Mouse (Mus musculus) G1E (cell line): Measurements from ENCODE around the gene Chst11. TPM values are rescaled to one million over a fixed set of nuclear protein-coding genes. Genes with fewer than 3 reads are reported as not detected.

Experiments
- ATAC-seq: 2 replicates; pipeline ENCODE4 v1.8.0; 2016; ENCODE audit warnings: mild to moderate bottlenecking; ENCODE audit not compliant: insufficient number of reproducible peaks, poor library complexity, low FRiP score, severe bottlenecking; ENCODE audit errors: extremely low read depth
- DNase-seq: peaks from one replicate; pipeline ENCODE4 v3.0.0; 2012; ENCODE audit warnings: low spot score
- H3K27me3 ChIP-seq: 2 replicates; pipeline ENCODE4 v1.6.1; 2012; ENCODE audit warnings: mild to moderate bottlenecking, low read length, inconsistent platforms; ENCODE audit not compliant: insufficient read depth
- H3K36me3 ChIP-seq: replicated peaks from 2 replicates; pipeline ENCODE3; 2012; ENCODE audit warnings: mild to moderate bottlenecking, inconsistent platforms
- H3K4me1 ChIP-seq: 2 replicates; pipeline ENCODE4 v1.6.1; 2012; ENCODE audit warnings: low read depth, low read length, inconsistent platforms, mixed read lengths; ENCODE audit not compliant: insufficient read depth
- H3K4me3 ChIP-seq: 2 replicates; pipeline ENCODE4 v1.5.1; 2012; ENCODE audit warnings: low read depth, mild to moderate bottlenecking, inconsistent platforms, low read length, moderate library complexity, mixed read lengths
- H3K9me3 ChIP-seq: replicated peaks from 2 replicates; pipeline ENCODE4 v1.6.1; 2012; ENCODE audit warnings: inconsistent platforms
- CTCF ChIP-seq: IDR thresholded peaks from 2 replicates; pipeline ENCODE4 v1.5.1; 2012; ENCODE audit warnings: low read depth, low read length, inconsistent platforms, mixed read lengths
- GATA1 ChIP-seq: IDR thresholded peaks from 2 replicates; pipeline ENCODE4 v1.6.1; 2012; ENCODE audit warnings: borderline replicate concordance, low read length, inconsistent platforms, mixed read lengths
- GATA2 ChIP-seq: IDR thresholded peaks from 2 replicates; pipeline ENCODE4 v1.6.1; 2012; ENCODE audit warnings: low read depth, low read length, inconsistent platforms, borderline replicate concordance
- POLR2AphosphoS5 ChIP-seq: IDR thresholded peaks from 2 replicates; pipeline ENCODE4 v1.6.1; 2012; ENCODE audit warnings: low read depth, low read length, inconsistent platforms; ENCODE audit not compliant: insufficient replicate concordance
- TAL1 ChIP-seq: conservative IDR thresholded peaks from 2 replicates; pipeline ENCODE4 v1.6.1; 2012; ENCODE audit warnings: low read depth, low read length, inconsistent platforms, mixed read lengths
- polyA plus RNA-seq: library from polyadenylated mRNA; stranded (reverse); fragments of >175 nt; gene quantifications from 2 replicates; pipeline ENCODE4 v1.2.3, GENCODE M21; 2012
- total RNA-seq, 2 experiments: library from RNA; stranded (forward) in 1 of 2; stranded (reverse) in 1 of 2; fragments of 200-1000 nt in 1 of 2; fragments of >200 nt in 1 of 2; fragmentation: Nextera tagmentation in 1 of 2; gene quantifications; 2 replicates each; pipeline ENCODE4 v1.2.3; 2014 to 2017

Chst11 gene
- total and polyA plus RNA-seq, 3 experiments, result 15.6 to 44.6 (median 38.2) TPM

DNA sequence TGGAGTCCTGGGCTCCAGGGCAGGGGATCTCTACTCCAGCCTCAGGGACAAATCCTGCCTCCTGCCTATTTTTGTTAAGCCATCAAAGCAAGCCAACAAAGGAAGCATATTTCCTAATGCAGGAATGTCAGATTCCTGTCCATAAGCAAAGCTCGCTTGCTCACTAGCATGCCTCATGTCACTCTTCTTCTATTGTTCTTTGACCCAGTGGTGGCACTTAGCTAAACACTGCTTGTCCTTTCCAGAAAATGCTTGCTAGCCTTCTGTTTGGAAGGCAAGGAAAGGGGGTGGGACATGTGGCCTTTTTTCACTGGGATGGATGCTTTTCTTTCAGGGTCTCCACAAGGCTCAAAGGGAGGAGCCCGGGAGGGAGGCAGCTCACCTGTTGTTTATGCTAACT lies 103.5 kb downstream of the Chst11 start:
- ATAC-seq, result no peak
- no peak overlapping the region for H3K4me3 ChIP-seq
- TF ChIP-seq POLR2AphosphoS5 (no peak), TAL1 (no peak), GATA2 (no peak), GATA1 (no peak), CTCF (no peak)
- no peaks in the 10 kb centered on the region for H3K9me3 ChIP-seq
- DNase-seq, result no peak
- H3K4me1 ChIP-seq, result peaks cover 47% of the 10 kb centered on the region
- H3K27me3 ChIP-seq, result no peaks in the 10 kb centered on the region
- peaks cover 81% of the 10 kb centered on the region for H3K36me3 ChIP-seq

DNA sequence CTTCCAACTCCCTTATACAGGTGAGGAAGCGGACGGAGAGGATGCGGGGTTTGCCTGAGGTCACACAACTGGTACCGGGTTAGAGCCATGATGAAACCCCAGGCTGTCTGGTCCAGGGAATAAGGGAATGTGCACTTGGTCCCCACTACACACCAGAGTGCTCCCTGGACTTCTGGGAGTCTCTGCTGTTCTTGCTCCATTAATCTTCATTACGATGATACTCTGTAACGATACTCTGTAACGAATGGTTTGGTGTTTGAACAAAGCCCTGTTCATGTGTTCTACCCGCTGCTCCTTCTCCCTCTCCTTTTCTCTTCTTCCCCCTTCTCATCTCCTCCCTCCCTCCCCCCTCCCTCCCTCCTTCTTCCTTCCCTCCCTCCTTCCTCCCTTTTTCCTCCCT lies 104.9 kb downstream of the Chst11 start:
- no peak for TF ChIP-seq POLR2AphosphoS5
- no peak for TF ChIP-seq GATA1
- TF ChIP-seq TAL1, result no peak
- TF ChIP-seq GATA2, result no peak
- TF ChIP-seq CTCF, result no peak
- H3K36me3 ChIP-seq, result peaks cover 89% of the 10 kb centered on the region

DNA sequence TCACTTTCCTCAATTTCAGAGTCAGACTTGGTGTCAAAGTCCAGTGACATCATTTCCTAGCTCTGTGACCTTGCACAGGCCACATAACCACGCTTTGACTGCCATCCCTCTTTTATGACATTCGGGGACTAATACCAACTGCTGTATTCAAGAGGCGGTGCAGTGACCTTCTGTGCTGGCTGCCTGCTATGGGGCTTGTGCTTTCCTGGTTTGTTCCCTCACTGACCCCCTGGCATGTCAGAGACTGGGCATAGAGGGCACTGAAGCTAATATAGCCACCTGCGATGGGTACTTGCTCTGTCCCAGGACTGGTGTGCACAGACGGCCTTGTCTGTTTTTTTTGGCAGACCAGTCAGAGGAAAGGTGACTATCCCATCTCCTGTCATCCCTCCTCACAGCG lies 108.4 kb downstream of the Chst11 start:
- DNase-seq, result no peak
- Histone ChIP-seq H3K36me3 (peaks cover 89% of the 10 kb centered on the region), H3K4me1 (peaks cover 46% of the 10 kb centered on the region), H3K9me3 (no peaks in the 10 kb centered on the region), H3K27me3 (no peaks in the 10 kb centered on the region), H3K4me3 (no peak overlapping the region)
- no peak for ATAC-seq
- TF ChIP-seq GATA2, result no peak
- no peak for TF ChIP-seq GATA1
- no peak for TF ChIP-seq TAL1
- TF ChIP-seq CTCF, result no peak
- TF ChIP-seq POLR2AphosphoS5, result no peak

More for the DNA sequence above, 104.9 kb downstream of the Chst11 start:
- Histone ChIP-seq H3K4me3 (no peak overlapping the region), H3K9me3 (no peaks in the 10 kb centered on the region), H3K4me1 (peaks cover 45% of the 10 kb centered on the region), H3K27me3 (no peaks in the 10 kb centered on the region)
- no peak for DNase-seq
- no peak for ATAC-seq

DNA sequence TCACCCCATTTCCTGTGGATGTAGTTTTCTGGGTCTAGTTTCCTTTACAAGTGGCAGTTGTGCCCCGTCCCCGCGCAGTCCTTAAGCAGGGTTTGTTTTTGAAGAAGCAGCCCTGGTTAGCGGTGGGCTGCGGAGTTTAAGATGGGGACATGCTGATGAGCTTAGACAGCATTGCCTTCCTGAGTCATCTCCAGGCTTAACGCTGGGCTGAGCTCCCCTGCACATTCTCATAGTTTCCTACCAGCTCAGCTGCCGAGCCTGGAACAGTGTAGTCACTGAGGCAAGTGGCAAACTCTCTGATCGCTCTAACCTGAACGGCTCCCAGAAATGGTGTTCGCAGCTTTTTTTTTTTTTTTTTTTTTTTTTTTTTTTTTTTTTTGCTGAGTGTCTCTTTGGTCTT lies 109.0 kb downstream of the Chst11 start:
- no peak for DNase-seq
- Histone ChIP-seq H3K4me1 (peaks cover 46% of the 10 kb centered on the region), H3K4me3 (no peak overlapping the region), H3K27me3 (no peaks in the 10 kb centered on the region), H3K9me3 (no peaks in the 10 kb centered on the region), H3K36me3 (peaks cover 92% of the 10 kb centered on the region)
- no peak for ATAC-seq
- TF ChIP-seq POLR2AphosphoS5 (no peak), GATA2 (no peak), GATA1 (no peak), TAL1 (no peak), CTCF (no peak)

DNA sequence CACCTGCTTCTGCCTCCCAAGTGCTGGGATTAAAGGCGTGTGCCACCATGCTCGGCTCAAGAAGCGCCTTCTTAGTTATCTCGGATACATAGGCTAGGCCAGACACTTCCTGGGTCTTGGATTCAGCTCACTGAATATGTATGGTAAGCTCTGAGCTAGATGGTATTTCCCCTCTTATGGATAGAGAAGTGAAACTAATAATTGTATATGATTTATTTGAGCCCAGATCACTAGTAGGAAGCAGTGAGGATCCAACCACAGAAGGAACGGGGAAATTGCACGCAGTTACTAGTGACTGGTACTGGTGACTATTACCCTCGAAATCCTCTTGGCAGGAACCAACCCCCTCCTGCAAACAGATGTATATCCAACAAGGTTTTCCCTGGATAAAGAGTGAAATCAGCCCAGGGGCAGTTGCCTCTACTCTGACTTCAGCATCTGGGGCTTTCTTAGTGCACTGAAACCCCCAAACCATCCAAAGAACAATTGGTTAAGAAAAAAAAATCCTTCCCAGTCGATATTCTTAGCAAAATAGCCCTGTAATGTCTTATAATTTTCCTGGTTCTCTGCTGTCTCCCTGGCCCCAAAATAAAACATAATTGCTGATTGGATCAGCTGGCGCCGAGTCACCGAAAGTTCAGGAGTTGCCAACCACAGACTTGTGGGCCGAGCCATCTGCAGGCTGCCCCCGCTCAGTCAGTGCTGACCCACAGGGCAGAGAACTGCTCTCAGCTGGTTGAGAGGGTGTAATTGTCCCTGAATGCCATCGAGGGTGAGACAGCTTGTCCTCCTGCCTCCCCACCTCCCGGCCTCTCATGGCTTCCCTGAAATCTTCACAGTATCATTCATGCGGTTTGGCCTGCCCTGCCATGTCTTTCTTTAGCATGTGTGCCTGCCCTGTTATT lies 109.8 kb downstream of the Chst11 start:
- TF ChIP-seq CTCF (no peak), GATA1 (no peak), GATA2 (no peak), TAL1 (no peak), POLR2AphosphoS5 (no peak)
- no peak overlapping the region for H3K4me3 ChIP-seq
- DNase-seq, result no peak
- no peaks in the 10 kb centered on the region for H3K9me3 ChIP-seq
- H3K36me3 ChIP-seq, result peaks cover 91% of the 10 kb centered on the region
- no peak for ATAC-seq
- no peaks in the 10 kb centered on the region for H3K27me3 ChIP-seq
- peaks cover 40% of the 10 kb centered on the region for H3K4me1 ChIP-seq

DNA sequence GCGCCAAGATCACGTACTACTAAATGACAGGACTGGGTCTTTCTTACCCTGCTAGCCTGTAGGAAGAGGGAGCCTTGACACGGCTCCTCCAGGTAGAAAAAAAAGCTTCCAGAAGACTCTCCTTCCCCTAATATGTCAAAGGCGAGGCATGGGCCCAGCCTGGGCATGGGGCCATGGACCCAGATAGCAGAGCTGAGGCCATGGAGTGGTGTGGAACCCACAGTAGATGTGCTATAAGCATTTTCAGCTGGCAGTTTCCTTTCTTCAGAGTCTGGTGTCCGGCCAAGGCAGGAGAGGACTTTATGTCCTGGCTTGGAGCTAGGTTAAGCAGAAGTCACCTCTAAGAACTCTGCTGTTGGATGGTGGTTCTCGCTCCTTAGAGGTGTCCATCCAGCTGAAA lies 111.0 kb downstream of the Chst11 start:
- Histone ChIP-seq H3K4me3 (no peak overlapping the region), H3K36me3 (peaks cover 90% of the 10 kb centered on the region), H3K27me3 (no peaks in the 10 kb centered on the region), H3K9me3 (no peaks in the 10 kb centered on the region), H3K4me1 (peaks cover 36% of the 10 kb centered on the region)
- TF ChIP-seq GATA1 (no peak), GATA2 (no peak), TAL1 (no peak), CTCF (no peak), POLR2AphosphoS5 (no peak)
- ATAC-seq (no peak), DNase-seq (no peak)
